Mouse (Mus musculus): ENCODE data around the gene Fzd1.

Gene Fzd1

GRCm38 (mm10) chr5:4753161-4753560, 4.7 kb downstream of the Fzd1 start:
- in situ Hi-C loops (cut with MboI, MseI) = no loop called here

- in situ Hi-C loops (cut with MboI, MseI) = no loop called here
These were observed 15.1 kb downstream of the Fzd1 start for GRCm38 (mm10) chr5:4742722-4743121.

DNA sequence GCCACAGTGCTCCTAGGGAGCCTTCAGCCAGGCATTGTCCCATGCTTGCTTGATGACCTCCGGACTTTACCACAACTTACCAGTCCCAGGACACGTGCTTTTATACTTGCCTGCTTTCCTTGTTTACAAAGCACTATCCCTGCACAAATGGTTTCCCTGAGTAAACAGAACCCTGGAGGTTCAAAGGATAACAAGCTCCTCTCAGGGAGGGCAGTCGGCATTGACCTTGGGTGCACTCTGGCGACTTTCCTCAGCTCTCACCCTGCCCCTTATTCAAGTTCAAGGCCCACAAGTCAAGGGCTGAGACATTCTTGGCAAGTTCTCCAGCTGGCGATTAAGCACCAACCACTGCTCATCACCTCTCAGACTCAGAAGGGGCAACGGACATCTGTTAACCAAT, 20.8 kb downstream of the Fzd1 start:
- in situ Hi-C loops (cut with MboI, MseI) = no loop called here

DNA sequence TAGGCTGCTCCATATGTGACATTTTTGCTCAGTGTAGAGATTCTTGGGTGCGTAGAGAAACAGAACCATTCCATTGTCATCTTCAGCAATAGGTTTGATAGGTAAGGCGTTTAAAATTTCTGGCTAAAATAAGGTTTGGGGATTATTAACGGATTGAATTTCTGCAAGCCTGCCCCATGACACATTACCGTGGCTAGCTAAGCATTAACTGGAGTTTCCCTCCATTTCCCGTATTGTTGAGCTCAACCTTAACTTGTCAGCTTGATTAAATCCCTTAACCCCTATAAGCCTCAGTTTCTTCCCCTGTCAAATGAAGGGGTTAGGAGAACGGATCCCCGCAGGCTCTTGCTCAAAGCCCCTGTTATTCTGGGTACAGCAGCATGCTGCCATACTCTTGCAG, 22.4 kb downstream of the Fzd1 start:
- in situ Hi-C loops (cut with MboI, MseI) = no loop called here

- in situ Hi-C loops (cut with MboI, MseI) = no loop called here
These were observed 24.6 kb downstream of the Fzd1 start for GRCm38 (mm10) chr5:4733239-4733638.

DNA sequence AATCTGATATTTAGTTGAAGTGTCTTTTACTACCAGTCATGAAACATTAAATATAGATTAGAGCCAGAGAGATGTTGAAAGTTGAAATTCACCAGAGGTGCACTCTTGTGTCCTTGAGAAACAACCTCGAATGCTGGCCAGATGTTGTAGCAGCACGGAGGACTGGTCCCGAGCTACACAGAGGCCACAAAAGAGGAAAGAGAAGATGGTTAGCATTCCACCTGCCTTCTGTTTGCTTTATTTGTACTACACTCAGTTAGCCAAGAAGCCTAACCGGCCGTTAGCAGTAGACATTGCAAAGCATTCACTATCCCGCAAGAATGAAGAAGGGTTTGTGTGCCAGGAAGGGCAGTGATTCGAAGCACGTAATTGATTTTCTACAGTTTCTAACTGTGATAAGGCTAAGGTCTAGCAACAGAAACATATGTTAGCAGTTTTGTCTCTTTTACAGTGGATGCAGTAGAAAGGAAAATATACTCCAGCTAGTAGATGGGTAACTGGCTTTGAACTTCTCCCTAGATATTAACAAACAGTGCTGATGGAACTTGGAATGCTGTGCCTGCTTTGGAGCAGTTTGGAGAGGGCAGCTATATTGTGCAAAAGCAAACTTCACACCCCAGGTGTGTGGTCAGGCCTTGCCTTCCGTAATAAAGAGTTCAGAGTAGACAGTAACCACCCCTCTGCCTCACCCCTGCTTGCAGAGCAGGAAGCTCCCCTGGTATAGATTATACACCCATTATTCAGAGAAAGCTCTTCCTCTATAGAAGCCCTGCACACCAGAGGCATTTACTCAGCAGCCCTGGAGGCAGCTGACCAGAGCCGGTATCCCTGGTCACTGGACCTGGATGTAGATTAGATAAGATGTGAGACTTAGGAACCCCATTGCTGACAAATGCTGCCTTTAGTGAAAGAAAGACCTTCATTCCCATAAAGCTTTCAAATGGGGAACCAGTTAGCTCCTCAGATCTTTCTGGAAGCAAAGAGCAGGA, 25.3 kb downstream of the Fzd1 start:
- in situ Hi-C loops (cut with MboI, MseI) = no loop called here

DNA sequence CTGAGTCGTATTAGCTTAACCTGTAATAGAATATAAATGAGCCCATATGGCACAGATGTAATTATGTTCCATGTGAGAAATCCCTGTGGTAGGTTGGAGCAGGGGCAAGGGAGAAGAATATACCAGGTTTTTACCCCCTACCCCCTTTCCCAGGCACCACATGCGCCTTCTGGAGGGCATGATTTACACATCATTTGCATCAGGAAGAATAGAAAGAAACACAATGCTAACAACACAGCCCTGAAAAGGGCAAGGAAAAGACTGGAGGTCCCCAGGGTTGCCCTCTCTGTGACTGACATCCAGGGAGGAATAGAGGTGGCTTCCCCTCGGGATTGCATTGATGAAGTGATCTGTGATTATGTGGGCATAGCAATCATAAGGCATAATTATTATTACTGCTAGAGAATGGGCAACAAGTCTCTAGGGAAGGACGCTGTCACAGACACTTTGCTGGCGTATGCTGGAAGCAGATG, 26.1 kb downstream of the Fzd1 start:
- in situ Hi-C loops (cut with MboI, MseI) = no loop called here

- in situ Hi-C loops (cut with MboI, MseI) = no loop called here
These were observed 26.8 kb downstream of the Fzd1 start for GRCm38 (mm10) chr5:4731064-4731463.

All from T-helper 2 cell (primary cell).